Mouse (Mus musculus): Measurements from ENCODE around the gene Vmn2r47. TPM values are rescaled to one million over a fixed set of nuclear protein-coding genes. Genes with fewer than 3 reads are reported as not detected.
"Not testable (repeated sequence)": the region's sequence is repeated elsewhere in the genome, so short reads cannot be mapped to it uniquely, and the experiment has no call there.

Vmn2r47 gene
- total RNA-seq (2012; rRNA removed), result not detected in 2 replicates

GRCm38 (mm10) chr7:9841225-9841624 is at the start of gene Vmn2r47:
Vmn2r47 (minus strand) TSS chr7:9841325.
- DNase-seq (ENCODE audit: low read depth, low spot score); H3K9ac ChIP-seq (ENCODE audit: insufficient read depth, low read depth, low read length, poor library complexity, severe bottlenecking); H3K4me1 ChIP-seq (ENCODE audit: control insufficient read depth in 2 of 2, insufficient read depth in 2 of 2, low read length in 2 of 2, poor library complexity in 1 of 2); H3K9me3 ChIP-seq (ENCODE audit: control insufficient read depth, insufficient read depth, low read depth, low read length); H3K36me3 ChIP-seq (ENCODE audit: control insufficient read depth, insufficient read depth, low read length, poor library complexity, severe bottlenecking); H3K4me3 ChIP-seq (ENCODE audit: insufficient read depth in 1 of 2, low read depth in 1 of 2, low read length in 2 of 2, poor library complexity in 1 of 2, severe bottlenecking in 1 of 2); in situ Hi-C loops (cut with MboI; ENCODE audit: low sequenced_read_pairs in 2 of 2, unreplicated experiment in 2 of 2); H3K27ac ChIP-seq (ENCODE audit: insufficient read depth, low read depth, low read length, poor library complexity, severe bottlenecking): not testable (repeated sequence)

GRCm38 (mm10) chr7:9770471-9770870 is 70.7 kb downstream of the Vmn2r47 start, which contains the start of gene Vmn2r46:
Vmn2r46 (minus strand) TSS chr7:9770571.
- H3K4me3 ChIP-seq (ENCODE audit: insufficient read depth in 1 of 2, low read depth in 1 of 2, low read length in 2 of 2, poor library complexity in 1 of 2, severe bottlenecking in 1 of 2); H3K9ac ChIP-seq (ENCODE audit: insufficient read depth, low read depth, low read length, poor library complexity, severe bottlenecking); in situ Hi-C loops (cut with MboI; ENCODE audit: low sequenced_read_pairs in 2 of 2, unreplicated experiment in 2 of 2): not testable (repeated sequence)

More at GRCm38 (mm10) chr7:9770471-9770870, 70.7 kb downstream of the Vmn2r47 start, which contains the start of gene Vmn2r46:
- not testable (repeated sequence) for H3K4me1 ChIP-seq (ENCODE audit: control insufficient read depth in 2 of 2, insufficient read depth in 2 of 2, low read length in 2 of 2, poor library complexity in 1 of 2); H3K27ac ChIP-seq (ENCODE audit: insufficient read depth, low read depth, low read length, poor library complexity, severe bottlenecking); H3K9me3 ChIP-seq (ENCODE audit: control insufficient read depth, insufficient read depth, low read depth, low read length); H3K36me3 ChIP-seq (ENCODE audit: control insufficient read depth, insufficient read depth, low read length, poor library complexity, severe bottlenecking); DNase-seq (ENCODE audit: low read depth, low spot score)

Other genes with a start within 250 kb of the Vmn2r47 start
- gene Vmn2r46, start 70.8 kb downstream of the Vmn2r47 start, total RNA-seq (2012; rRNA removed), result not detected in 2 replicates
- gene Vmn2r48, start 112.3 kb upstream of the Vmn2r47 start, total RNA-seq (2012; rRNA removed), result not detected in 2 replicates
- not detected in 2 replicates for gene Vmn2r49, start 150.9 kb upstream of the Vmn2r47 start, total RNA-seq (2012; rRNA removed)
- not detected in 2 replicates for gene Vmn2r50, start 212.0 kb upstream of the Vmn2r47 start, total RNA-seq (2012; rRNA removed)

All from ES-E14 (cell line).